Mouse (Mus musculus) cerebellum, adult 9-11 months (tissue): Measurements from ENCODE around the gene Gtf3c4.

Source experiments
- DNase-seq: peaks from one replicate; pipeline ENCODE4 v3.0.0; 2022

Gtf3c4 gene

GRCm38 (mm10) chr2:28798390-28798789 is 41.8 kb downstream of the Gtf3c4 start:
- DNase-seq: no peak

DNA sequence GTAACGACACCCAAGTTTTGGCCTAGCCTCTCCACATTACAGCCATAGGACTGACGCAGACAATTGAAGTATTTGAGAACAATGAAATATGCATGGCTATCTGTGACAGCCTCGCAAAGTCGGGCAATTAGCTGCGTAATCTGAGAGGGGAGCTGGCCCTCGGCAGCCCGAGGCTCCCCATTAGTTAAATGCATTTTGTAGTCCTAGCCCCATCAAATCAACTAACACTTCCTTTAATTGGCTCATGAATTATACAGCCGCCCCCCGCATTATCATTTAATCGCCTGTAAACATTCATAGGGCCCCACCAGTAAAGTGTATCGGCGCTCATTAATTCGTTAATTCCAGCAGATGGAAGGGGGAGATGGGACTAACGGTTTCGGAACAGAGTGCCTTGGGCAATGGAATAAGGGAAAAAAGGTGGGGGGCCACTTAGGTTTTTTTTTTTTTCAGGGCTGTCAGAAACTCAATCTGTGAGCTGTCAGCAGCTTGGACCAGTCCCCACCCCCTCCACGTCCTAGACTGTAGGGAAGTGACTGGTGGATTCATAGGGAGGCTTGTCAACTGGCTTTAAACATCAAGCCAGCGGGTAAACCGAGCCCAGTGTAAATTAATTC is 42.6 kb downstream of the Gtf3c4 start:
- no peak for DNase-seq

DNA sequence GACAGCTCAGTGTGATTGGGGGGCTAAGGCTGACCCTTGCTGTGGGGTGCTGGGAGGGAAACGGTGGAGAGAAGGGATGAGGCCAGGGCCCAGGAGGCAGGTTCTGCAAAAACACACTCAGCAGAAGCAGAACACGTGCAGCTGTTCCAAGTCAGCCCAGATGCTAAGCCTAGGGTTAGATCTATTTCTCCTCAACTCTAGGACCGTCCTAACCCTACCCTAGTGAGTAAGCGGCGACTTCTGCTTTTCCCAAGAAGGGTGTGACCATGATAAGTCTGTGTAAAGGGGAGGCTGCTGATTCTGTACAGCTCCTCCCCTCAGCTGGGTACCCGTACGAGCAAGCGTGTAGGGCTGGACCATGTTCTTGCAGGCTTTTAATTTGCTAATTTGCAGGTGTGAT is 43.9 kb downstream of the Gtf3c4 start:
- no peak for DNase-seq

- no peak for DNase-seq
Measured at GRCm38 (mm10) chr2:28794623-28795022, 45.5 kb downstream of the Gtf3c4 start.

GRCm38 (mm10) chr2:28792931-28793610 is 47.1 kb downstream of the Gtf3c4 start:
- DNase-seq: peak; percentile 20

DNA sequence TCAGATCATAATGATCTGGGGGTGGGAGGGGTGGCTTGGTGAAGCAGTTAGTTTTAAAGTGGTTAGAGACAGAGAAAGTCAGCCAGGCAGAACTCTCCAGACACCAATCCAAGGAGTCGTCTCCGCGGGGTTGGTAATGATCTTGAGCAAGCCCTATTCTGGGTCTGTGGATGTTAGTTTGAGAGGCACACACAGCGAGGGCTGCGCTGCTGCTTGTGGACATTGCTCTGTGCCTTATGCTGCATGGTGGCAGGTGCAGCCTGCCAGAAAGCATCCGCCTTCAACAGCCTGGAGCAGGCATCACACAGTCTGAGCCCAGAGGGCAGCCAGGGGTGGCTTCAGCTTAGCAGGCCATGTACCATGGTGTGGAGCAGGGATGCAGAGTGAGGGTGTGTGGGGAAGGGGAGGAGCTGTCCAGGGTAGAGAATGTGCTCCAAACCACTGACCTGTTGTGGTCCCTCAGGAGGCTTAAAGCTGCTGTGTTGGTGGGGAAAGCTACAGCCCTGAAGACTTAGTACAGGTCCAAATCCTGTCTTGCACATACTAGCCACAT is 53.0 kb downstream of the Gtf3c4 start:
- no peak for DNase-seq

- DNase-seq: no peak
Measured at GRCm38 (mm10) chr2:28786355-28787066, 53.6 kb downstream of the Gtf3c4 start.

DNA sequence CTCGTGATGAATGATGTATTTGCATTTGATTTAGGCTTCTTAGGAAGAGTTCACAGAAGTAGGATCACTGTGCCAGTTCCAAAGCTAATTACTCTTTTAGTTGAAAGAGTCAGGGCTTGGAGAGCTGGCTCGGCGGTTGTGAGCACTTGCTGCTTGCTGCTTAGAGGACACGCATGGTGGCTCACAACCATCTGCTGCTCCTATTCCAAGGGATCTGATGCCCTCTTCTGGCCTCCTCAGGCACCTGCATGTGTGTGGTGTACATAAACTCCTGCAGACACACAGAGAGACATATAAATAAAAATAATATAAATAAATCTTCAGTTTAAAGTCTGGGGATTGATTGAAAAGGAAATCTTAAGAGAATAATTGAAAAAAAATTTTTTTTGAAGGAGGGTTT is 58.9 kb downstream of the Gtf3c4 start:
- DNase-seq: no peak

DNA sequence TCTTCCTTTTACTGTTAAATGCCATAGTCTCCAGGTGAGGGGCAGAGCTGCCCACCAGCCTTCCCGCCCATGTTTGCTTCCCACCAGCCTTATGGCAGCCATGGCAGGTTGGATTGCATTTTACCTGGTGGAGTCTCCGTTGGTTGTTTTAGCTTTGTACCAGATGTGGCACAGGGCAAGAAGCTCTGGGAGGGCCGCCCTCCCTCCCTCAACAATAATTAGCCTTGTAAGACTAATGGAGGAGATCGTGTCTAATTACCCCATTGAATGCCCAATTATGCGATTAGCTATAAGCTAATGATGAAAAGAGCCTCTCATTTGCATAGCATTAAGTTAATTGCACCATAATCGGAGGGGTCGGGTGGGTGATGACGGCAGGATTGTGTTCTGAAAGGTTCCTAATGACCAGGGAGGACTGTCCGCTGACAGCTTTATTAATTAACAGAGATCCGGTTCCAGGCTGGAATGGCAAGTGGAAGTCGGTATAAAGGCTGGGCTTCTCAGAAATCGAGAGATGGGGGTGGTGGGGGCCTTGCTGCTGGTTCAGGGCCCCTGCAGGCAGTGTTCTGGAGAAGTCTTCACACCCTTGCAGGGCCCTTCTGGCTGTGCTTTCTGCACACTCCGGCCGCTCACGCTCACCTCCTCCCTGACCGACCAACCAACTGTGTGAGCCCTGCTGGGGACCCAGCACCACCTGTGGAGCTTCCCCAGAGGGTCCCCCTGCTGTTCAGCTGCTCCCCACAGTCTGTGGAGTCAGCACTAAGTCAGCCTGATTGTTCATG is 60.0 kb downstream of the Gtf3c4 start:
- DNase-seq: no peak

DNA sequence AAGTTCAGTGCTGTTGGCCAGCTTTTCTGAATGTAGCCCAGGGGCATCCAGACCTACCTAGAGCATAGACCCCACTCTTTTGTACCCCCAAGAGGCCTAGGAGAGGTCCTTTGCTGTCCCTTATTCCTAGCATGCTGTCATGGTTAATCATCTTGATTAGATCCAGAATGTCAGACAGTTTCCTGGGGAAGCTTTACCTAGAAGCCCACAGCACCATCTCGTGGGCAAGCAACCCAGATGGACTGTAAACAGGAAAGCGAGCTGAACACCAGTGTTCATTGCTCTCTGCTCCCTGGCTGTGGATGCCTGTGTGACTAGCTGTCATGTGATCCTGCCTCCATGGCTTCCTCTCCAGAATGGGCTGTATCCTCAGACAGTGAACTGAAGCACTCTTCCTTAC is 63.4 kb downstream of the Gtf3c4 start:
- no peak for DNase-seq

DNA sequence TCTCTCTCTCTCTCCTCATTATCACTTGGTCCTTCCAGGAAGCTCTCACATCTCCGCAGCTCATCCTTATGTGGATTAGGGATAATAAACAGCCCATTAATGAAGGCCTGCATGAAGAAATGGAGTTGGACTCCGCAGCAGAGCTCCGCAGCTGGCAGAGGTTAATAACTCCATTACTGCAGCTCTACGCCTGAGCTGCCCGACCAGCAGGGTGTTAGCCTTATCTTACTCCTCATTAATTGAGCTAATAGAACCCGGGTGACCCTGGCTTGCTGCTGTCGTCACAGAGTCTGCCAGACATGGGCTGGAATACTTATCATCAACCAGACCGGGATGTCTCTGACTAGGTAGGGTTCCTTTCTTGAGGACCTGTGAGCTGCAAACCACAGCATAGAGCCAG is 66.1 kb downstream of the Gtf3c4 start:
- no peak for DNase-seq
